ENCODE assay signal across 9 mouse cellular contexts in the genomic region with DNA sequence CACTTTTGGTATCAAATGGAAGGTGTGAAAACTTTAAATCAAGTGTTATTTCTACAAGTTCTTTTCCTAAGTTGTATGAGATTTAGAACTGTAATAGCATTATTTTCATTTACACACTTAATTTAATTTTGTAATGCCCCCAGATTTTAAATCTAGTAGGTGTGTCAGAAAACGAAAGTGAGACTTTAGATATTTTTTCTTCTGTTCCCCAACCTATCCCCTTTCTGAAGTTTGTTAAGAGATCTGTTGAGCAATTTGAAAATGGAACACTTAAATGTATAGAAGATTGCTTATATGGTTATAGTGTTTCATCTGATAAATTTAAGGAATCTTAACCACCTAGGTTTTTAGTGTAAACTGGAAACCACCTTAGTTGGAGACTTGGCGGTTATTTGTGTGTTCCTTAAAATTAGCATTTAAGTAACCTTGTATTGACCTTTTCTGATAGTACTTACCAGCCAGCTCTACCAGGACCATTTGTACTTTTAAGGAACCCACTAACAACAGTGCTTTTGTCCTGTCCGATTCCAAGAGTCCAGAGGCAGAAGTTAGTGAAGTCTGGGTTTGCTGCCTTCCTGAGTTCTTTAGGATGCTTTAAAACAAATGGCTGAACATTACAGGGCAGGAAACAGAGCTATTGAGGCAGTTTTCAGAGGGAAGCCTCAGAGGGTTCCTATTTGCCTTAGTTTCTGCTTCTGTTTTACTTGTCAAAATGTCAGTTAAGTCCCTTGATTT. TPM values are rescaled to one million over a fixed set of nuclear protein-coding genes. Genes with fewer than 3 reads are reported as not detected.
DNase-seq lines count a peak whose midpoint lies in the region; ATAC-seq lines count a peak whose summit lies in the region.
"Had no signal": no experiment of that assay in that cellular context is flagged by ENCODE, and none has a peak within 500 bp of the region (broad histone marks: within the 10 kb centered on the region; RNA-seq: fewer than 3 reads in every experiment).

No protein-coding gene starts in this region.

- no peaks in the 10 kb centered on the region for H3K36me3 ChIP-seq in heart, embryonic 11.5 days (ENCODE audit: control insufficient read depth, insufficient read depth, low read length)
- H3K36me3 ChIP-seq in forebrain, embryonic 13.5 days (ENCODE audit: poor library complexity, severe bottlenecking): peaks cover 4% of the 10 kb centered on the region; the same call in 1 of the 2 replicates
- H3K36me3 ChIP-seq in liver, embryonic 12.5 days: no peaks in the 10 kb centered on the region

- intact Hi-C loops in heart, postnatal 10 days (cut with DNase I): loop anchor here (2.0 to 5.0 kb wide), 3 partner anchors 84 to 301 kb away; no protein-coding TSS in a partner anchor

- H3K27ac ChIP-seq in heart, embryonic 11.5 days (ENCODE audit: low read depth, low read length): no peak overlapping the region
- H3K27ac ChIP-seq in forebrain, embryonic 13.5 days: no peak overlapping the region
- H3K27ac ChIP-seq in liver, embryonic 12.5 days: no peak overlapping the region

- peak overlapping the region; percentile 29 for H3K4me3 ChIP-seq in heart, embryonic 11.5 days (ENCODE audit: low read depth, low read length)
- H3K4me3 ChIP-seq in forebrain, embryonic 13.5 days: peak overlapping the region; percentile 27
- H3K4me3 ChIP-seq in liver, embryonic 12.5 days: peak overlapping the region; percentile 10; the same call in 1 of the 2 replicates

- no peaks in the 10 kb centered on the region for H3K27me3 ChIP-seq in heart, embryonic 11.5 days (ENCODE audit: control insufficient read depth, insufficient read depth, low read length)
- no peaks in the 10 kb centered on the region for H3K27me3 ChIP-seq in forebrain, embryonic 13.5 days
- no peaks in the 10 kb centered on the region; the same call in 1 of the 2 replicates for H3K27me3 ChIP-seq in liver, embryonic 12.5 days (replicated peaks)

- no peaks in the 10 kb centered on the region for H3K9me3 ChIP-seq in heart, embryonic 11.5 days (replicated peaks; ENCODE audit: control insufficient read depth, low read length)
- H3K9me3 ChIP-seq in forebrain, embryonic 13.5 days (replicated peaks): no peaks in the 10 kb centered on the region
- H3K9me3 ChIP-seq in liver, embryonic 12.5 days (replicated peaks): no peaks in the 10 kb centered on the region

- DNase-seq in heart, postnatal 10 days: no peak
- peak; percentile 58 for DNase-seq in A20 (ENCODE audit: low read depth, low spot score)
- no peak for DNase-seq in urinary bladder, postnatal 36 days (ENCODE audit: low spot score in 2 of 2)
- no peak for DNase-seq in gastrocnemius, postnatal 4 days (ENCODE audit: low spot score in 2 of 2)
- DNase-seq in cerebellum, postnatal 10 days: no peak
- DNase-seq: cerebellum, postnatal 25 days had no signal

- H3K9ac ChIP-seq in heart, embryonic 11.5 days (ENCODE audit: low read depth, low read length): peak overlapping the region; percentile 39; the same call in 1 of the 2 replicates
- peak overlapping the region; percentile 38 for H3K9ac ChIP-seq in forebrain, embryonic 13.5 days
- no peak overlapping the region for H3K9ac ChIP-seq in liver, embryonic 12.5 days

- ATAC-seq in heart, embryonic 11.5 days (replicated peaks; ENCODE audit: insufficient number of reproducible peaks, low FRiP score, low TSS enrichment): no peak
- no peak for ATAC-seq in forebrain, embryonic 13.5 days
- ATAC-seq in liver, embryonic 12.5 days: no peak

- 31% methylated on average over 3 of the region's 3 CpGs for WGBS in heart, embryonic 11.5 days (ENCODE audit: insufficient replicate concordance)
- WGBS in forebrain, embryonic 13.5 days: 43% methylated on average over 3 of the region's 3 CpGs
- 48% methylated on average over 3 of the region's 3 CpGs for WGBS in liver, embryonic 12.5 days (ENCODE audit: insufficient replicate concordance)

- H3K4me1 ChIP-seq in heart, embryonic 11.5 days (ENCODE audit: control insufficient read depth, insufficient read depth, low read length): peaks cover 6% of the 10 kb centered on the region
- H3K4me1 ChIP-seq in forebrain, embryonic 13.5 days: peaks cover 18% of the 10 kb centered on the region
- H3K4me1 ChIP-seq in liver, embryonic 12.5 days: peaks cover 27% of the 10 kb centered on the region

- peak overlapping the region; percentile 56 for H3K4me2 ChIP-seq in heart, embryonic 11.5 days
- H3K4me2 ChIP-seq in forebrain, embryonic 13.5 days: peak overlapping the region; percentile 53
- peak overlapping the region; percentile 51 for H3K4me2 ChIP-seq in liver, embryonic 12.5 days

RNA-seq across cellular contexts. Expression of gene Peli1, which starts 2.2 kb away (rescaled TPM):
- polyA plus RNA-seq in heart, embryonic 11.5 days (2014; fragmentation: Nextera tagmentation; extraction: Ambion mirVana): 30.4 and 31.9 TPM in 2 replicates
- total RNA-seq in heart, postnatal 10 days (2021): 10 to 100 TPM; 21.0 to 23.3 TPM
- 99.0 and 106 TPM in 2 replicates for polyA plus RNA-seq in forebrain, embryonic 13.5 days (2015; fragmentation: Nextera tagmentation; extraction: Ambion mirVana)
- 18.3 and 18.7 TPM in 2 replicates for polyA plus RNA-seq in liver, embryonic 12.5 days (2016; fragmentation: Nextera tagmentation; extraction: Ambion mirVana)
- total RNA-seq in gastrocnemius, postnatal 4 days (2021): 10 to 100 TPM; 18.4 to 24.6 TPM
